Mouse (Mus musculus) ovary, postnatal 14 days (tissue): ENCODE data around the gene Olfr918.

Experiments used
- DNase-seq: peaks from one replicate; pipeline ENCODE4 v3.0.0; 2022; ENCODE audit warnings: low spot score

The Olfr918 gene

GRCm38 (mm10) chr9:38674501-38674900, at the start of gene Olfr918:
Gene Olfr918, minus strand, starts transcription at chr9:38674601.
- DNase-seq = no peak

- no peak for DNase-seq
Measured at GRCm38 (mm10) chr9:38724044-38724443, 49.6 kb upstream of the Olfr918 start.

GRCm38 (mm10) chr9:38718927-38719441, 44.6 kb upstream of the Olfr918 start:
- no peak for DNase-seq

- peak; percentile 25 for DNase-seq
Measured at GRCm38 (mm10) chr9:38718102-38718501, 43.7 kb upstream of the Olfr918 start, which contains the start of gene Vwa5a. Gene Vwa5a, plus strand, starts transcription at chr9:38718268.

- DNase-seq = no peak
Measured at GRCm38 (mm10) chr9:38672887-38673286, 1.5 kb downstream of the Olfr918 start.

- DNase-seq = no peak
Measured at GRCm38 (mm10) chr9:38665742-38666141, 8.7 kb downstream of the Olfr918 start, which contains the start of gene Olfr917. Gene Olfr917, minus strand, starts transcription at chr9:38665842.

GRCm38 (mm10) chr9:38659775-38660174, 14.6 kb downstream of the Olfr918 start, which contains the start of gene Olfr916:
Gene Olfr916, minus strand, starts transcription at chr9:38659875.
- no peak for DNase-seq

GRCm38 (mm10) chr9:38632406-38632805, 42.0 kb downstream of the Olfr918 start:
- DNase-seq = no peak
